Mouse (Mus musculus) testis, adult 2 months (tissue): ENCODE data around the gene Nanog.

Experiments
- CTCF ChIP-seq: fragments of 200-500 bp; IDR thresholded peaks from 2 replicates; pipeline ENCODE4 v1.5.1; 2012; ENCODE audit warnings: low read depth, mild to moderate bottlenecking, inconsistent platforms, low read length, moderate library complexity; ENCODE audit not compliant: control insufficient read depth, insufficient read depth, insufficient replicate concordance
- POLR2A ChIP-seq: fragments of 200-500 bp; IDR thresholded peaks from 2 replicates; pipeline ENCODE4 v1.6.1; 2012; ENCODE audit warnings: low read depth, mild to moderate bottlenecking, inconsistent platforms, low read length, moderate library complexity; ENCODE audit not compliant: control insufficient read depth

DNA sequence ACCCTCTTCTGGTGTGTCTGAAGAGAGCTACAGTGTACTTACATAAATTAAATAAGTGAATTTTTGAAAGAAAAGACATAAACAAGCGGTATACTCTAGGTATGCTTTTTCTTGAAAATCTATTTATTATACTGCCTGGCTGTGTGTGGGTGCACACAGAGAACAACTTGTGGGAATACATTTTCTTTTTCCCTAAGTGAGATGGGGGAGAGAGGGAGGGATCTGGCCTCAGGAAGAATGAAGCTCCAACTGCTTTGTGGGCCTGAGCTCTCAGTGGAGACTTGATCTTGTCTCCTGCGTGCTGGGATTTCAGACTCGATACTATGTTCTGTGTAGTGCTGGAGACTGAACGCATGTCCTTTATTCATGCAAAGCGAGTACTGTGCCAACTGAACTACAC is 5.5 kb upstream of the Nanog start:
- TF ChIP-seq CTCF = no peak
- TF ChIP-seq POLR2A = no peak
